Mouse (Mus musculus) limb, embryonic 15.5 days (tissue): ENCODE results near the gene Gm3285. TPM values are rescaled to one million over a fixed set of nuclear protein-coding genes. Genes with fewer than 3 reads are reported as not detected.

Experiments
- ATAC-seq: fragments of 200-750 bp; cut with Nextera tagmentation; 2 replicates; pipeline ENCODE4 v1.8.0; 2017; ENCODE audit warnings: low read depth, moderate TSS enrichment; ENCODE audit not compliant: insufficient number of reproducible peaks, low FRiP score, low TSS enrichment
- H3K27ac ChIP-seq: fragments of 300-500 bp; sonication (generic); 2 replicates; pipeline ENCODE4 v1.5.1; 2015; ENCODE audit warnings: moderate library complexity, mild to moderate bottlenecking, inconsistent platforms
- H3K27me3 ChIP-seq: fragments of 300-500 bp; sonication (generic); 2 replicates; pipeline ENCODE4 v1.6.1; 2015; ENCODE audit warnings: inconsistent platforms
- H3K36me3 ChIP-seq: fragments of 300-500 bp; sonication (generic); 2 replicates; pipeline ENCODE4 v1.6.1; 2015; ENCODE audit warnings: inconsistent platforms
- H3K4me1 ChIP-seq: fragments of 300-500 bp; sonication (generic); 2 replicates; pipeline ENCODE4 v1.6.1; 2015; ENCODE audit warnings: inconsistent platforms
- H3K4me2 ChIP-seq: fragments of 300-500 bp; sonication (generic); 2 replicates; pipeline ENCODE4 v1.6.1; 2015; ENCODE audit warnings: mild to moderate bottlenecking, inconsistent platforms
- H3K4me3 ChIP-seq: fragments of 300-500 bp; sonication (generic); 2 replicates; pipeline ENCODE4 v1.5.1; 2015; ENCODE audit warnings: mild to moderate bottlenecking, inconsistent platforms
- H3K9ac ChIP-seq: fragments of 300-500 bp; sonication (generic); 2 replicates; pipeline ENCODE4 v1.6.1; 2015; ENCODE audit warnings: inconsistent platforms
- H3K9me3 ChIP-seq: fragments of 300-500 bp; sonication (generic); 2 replicates; pipeline ENCODE4 v1.6.1; 2016; ENCODE audit warnings: inconsistent platforms
- WGBS: fragments of 180-500 bp; shearing (Covaris S2); methylation state at CpG from one replicate; pipeline ENCODE4 v1.1.7; 2015; 5-methylcytosine and 5-hydroxymethylcytosine counted together
- polyA plus RNA-seq: library from polyadenylated mRNA; unstranded; fragments of >200 nt; fragmentation: Nextera tagmentation; extraction: Ambion mirVana; gene quantifications from 2 replicates; pipeline ENCODE4 v1.2.1, GENCODE M21; 2015

Gene Gm3285
- polyA plus RNA-seq, 1 experiment from 2014 or later: not detected

DNA sequence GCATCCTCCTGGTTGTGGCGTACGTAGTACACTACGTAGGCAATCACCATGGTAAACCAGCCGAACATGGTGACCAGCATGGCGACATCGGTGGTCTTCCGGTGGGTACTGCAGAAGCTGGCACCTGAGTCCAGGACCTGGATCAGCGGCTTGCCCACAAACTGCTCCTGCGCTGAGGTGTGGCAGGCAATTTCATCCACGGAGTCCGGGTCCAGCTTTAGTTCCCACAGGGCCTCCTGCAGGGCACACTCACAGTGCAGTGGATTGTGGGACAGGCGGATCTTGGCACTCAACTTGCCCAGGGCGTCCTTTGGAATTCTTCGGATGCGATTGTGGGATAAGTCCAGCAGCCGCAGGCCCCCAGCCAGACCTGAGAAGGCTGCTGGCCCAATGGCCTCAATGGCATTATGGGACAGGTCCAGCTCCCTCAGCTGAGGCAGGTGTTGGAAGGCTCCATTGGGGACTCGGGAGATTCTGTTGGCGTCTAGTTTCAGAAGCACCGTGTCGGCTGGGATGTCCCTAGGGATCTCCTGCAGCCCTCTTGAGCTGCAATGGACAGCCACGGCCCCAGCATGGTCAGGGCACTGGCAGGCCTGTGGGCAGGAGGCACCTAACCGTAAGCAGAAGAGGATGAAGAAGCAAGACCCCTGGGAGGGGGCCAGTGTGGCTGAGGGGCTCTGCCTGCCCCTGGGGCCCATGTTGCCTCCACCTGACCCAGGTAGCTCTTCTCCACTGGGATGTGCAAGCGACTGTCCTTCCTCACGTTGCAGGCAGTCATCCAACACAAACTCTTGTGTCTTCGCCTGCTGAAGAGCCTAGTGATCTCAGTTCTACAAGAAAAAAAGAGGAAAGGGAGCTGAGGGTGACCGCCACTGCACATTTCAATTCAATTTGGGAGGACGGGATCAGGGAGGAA lies 39.4 kb downstream of the Gm3285 start:
- Histone ChIP-seq H3K4me3 (peak overlapping the region; percentile 62), H3K27me3 (0 out of 2 replicates have a peak, but pooled peaks cover 6% of the 10 kb centered on the region), H3K36me3 (no peaks in the 10 kb centered on the region), H3K4me2 (peak overlapping the region; percentile 89), H3K9me3 (no peaks in the 10 kb centered on the region), H3K9ac (no peak overlapping the region), H3K27ac (no peak overlapping the region), H3K4me1 (peaks cover 20% of the 10 kb centered on the region)
- 84% methylated on average over 27 of the region's 27 CpGs for WGBS
- ATAC-seq: no peak

DNA sequence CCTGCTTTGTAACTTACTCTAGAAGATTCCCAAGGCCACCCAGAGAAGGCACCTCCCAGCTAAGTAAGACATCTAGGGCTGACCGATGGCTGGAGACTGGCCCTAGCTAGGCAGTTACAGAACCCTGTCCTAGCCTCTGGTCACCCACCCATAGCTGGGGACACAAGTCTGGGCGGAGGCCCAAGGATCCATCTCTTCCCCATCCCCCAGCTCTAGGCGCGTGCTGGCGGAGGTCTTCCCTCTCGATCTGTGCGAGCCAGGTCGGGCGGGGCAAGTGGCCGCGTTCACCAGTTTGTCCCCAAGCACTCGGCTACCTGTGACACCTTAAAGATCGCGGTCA lies 40.1 kb downstream of the Gm3285 start:
- peak overlapping the region; percentile 49 for H3K9ac ChIP-seq
- 2% methylated on average over 14 of the region's 14 CpGs for WGBS
- H3K27me3 ChIP-seq: 0 out of 2 replicates have a peak, but pooled peaks cover 6% of the 10 kb centered on the region
- H3K4me3 ChIP-seq: peak overlapping the region; percentile 62
- no peaks in the 10 kb centered on the region for H3K36me3 ChIP-seq
- H3K4me2 ChIP-seq: peak overlapping the region; percentile 89
- peak; percentile 45; the same call in 1 of the 2 replicates for ATAC-seq
- H3K27ac ChIP-seq: no peak overlapping the region
- no peaks in the 10 kb centered on the region for H3K9me3 ChIP-seq
- peaks cover 20% of the 10 kb centered on the region for H3K4me1 ChIP-seq

DNA sequence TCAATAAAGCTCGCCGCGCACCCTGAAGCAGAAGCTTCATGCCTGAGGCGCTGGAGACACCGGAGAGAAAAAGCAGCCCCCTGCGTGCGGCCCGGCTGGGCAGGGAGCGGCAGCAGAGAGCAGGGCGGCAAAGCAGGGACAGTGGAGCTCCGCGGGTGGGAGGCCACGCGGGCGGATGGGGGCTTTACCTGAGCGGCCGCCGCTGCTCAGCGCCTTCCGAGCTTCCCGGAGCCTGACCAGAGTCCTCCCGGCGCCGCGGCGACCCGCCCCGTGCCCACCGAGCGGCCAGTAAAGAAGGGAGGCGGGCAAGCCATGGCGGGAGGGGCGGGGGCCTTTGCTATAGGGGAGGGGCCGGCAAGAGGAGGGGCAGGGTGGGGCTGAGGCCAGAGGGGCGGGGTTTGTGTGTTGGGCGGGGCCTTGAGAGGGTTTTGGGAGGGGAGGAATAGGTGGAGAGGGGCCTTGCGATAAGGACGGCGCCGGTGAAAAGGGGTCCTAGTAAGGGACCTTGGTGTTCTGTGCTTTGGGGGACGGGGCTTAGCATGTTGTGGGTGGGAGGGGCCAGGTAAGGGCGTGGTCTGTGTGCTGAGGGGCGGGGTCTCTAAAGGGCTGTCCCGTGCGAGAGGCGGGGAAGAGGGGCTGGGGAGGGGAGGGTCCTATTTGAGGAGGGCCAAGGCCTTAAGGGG lies 40.6 kb downstream of the Gm3285 start, which contains the start of gene Lrrc3:
Lrrc3 (minus strand) TSS at position 326 of the 683 bp plus-strand sequence.
- Histone ChIP-seq H3K4me3 (peak within 1 kb of the TSS; percentile 62), H3K4me1 (peaks cover 20% of the 10 kb centered on the region), H3K36me3 (no peaks in the 10 kb centered on the region), H3K9me3 (no peaks in the 10 kb centered on the region), H3K9ac (peak within 1 kb of the TSS; percentile 49), H3K27ac (no peak within 1 kb of the TSS), H3K4me2 (peak within 1 kb of the TSS; percentile 89), H3K27me3 (0 out of 2 replicates have a peak, but pooled peaks cover 6% of the 10 kb centered on the region)
- WGBS: under 1% methylated on average over 34 of the region's 46 CpGs
- ATAC-seq: peak; percentile 60

DNA sequence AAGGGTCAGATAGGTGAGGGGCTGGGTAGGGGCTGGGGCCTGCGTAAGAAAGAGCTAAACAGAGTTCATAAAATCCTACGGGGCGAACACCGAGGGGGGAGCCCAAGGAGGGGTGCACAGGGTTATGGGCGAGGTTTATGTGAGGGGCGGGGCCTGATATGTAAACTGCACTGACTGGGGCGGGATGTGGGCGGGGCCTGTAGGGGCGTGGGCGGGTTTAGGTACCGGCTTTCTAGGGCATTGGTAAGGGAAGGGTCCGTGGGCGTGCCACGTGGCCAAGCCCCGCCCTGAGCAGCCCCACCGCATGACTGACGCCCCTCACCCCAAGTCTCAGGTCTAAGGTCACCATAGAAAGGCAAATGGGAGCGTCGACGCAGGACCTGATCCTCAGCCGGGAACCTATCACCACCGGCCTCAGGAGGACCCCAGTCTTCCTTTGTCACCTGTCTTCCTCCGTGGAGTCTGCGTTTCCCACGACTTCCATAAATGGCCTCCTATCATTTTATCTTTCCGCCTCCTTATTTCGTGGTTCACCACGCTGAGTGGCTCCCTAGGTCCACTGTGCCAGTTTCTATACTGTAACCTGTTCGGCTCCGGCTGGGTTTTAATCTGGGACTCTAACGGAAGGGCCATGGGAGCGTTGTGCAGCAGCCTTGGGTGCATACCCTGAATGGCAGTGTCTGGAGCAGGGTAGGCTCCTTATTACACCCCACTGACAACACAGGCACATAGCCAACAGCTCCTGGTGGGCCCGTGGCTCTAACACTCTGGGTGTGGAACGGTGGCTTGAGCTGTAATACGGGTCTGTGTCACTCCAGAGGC lies 41.3 kb downstream of the Gm3285 start:
- no peak overlapping the region for H3K27ac ChIP-seq
- no peaks in the 10 kb centered on the region for H3K36me3 ChIP-seq
- H3K9ac ChIP-seq: no peak overlapping the region
- WGBS: 8% methylated on average over 35 of the region's 35 CpGs
- ATAC-seq: peak; percentile 67
- H3K4me1 ChIP-seq: peaks cover 20% of the 10 kb centered on the region
- peak overlapping the region; percentile 62 for H3K4me3 ChIP-seq
- H3K4me2 ChIP-seq: peak overlapping the region; percentile 89
- H3K27me3 ChIP-seq: 0 out of 2 replicates have a peak, but pooled peaks cover 6% of the 10 kb centered on the region
- H3K9me3 ChIP-seq: no peaks in the 10 kb centered on the region

Other genes with a start within 250 kb of the Gm3285 start
- 99.8 and 127 TPM in 2 replicates for gene Ube2g2, start 239.7 kb upstream of the Gm3285 start, polyA plus RNA-seq
- gene Tspear, start 175.4 kb upstream of the Gm3285 start, polyA plus RNA-seq: 2.1 and 2.8 TPM in 2 replicates
- not detected in 2 replicates for gene Gm19402, start 171.2 kb upstream of the Gm3285 start, polyA plus RNA-seq
- not detected in 2 replicates for gene Gm9508, start 164.7 kb upstream of the Gm3285 start, polyA plus RNA-seq
- not detected in 2 replicates for gene Gm10272, start 155.3 kb upstream of the Gm3285 start, polyA plus RNA-seq
- gene Gm10024, start 150.5 kb upstream of the Gm3285 start, polyA plus RNA-seq: 1.2 and 1.4 TPM in 2 replicates
- not detected in 2 replicates for gene Gm10142, start 146.2 kb upstream of the Gm3285 start, polyA plus RNA-seq
- 0.29 TPM in 1 of 2 replicates, not detected in the other for gene Krtap12-1, start 141.4 kb upstream of the Gm3285 start, polyA plus RNA-seq
- gene Gm10100, start 135.5 kb upstream of the Gm3285 start, polyA plus RNA-seq: not detected in 2 replicates
- gene Gm18596, start 119.3 kb upstream of the Gm3285 start, polyA plus RNA-seq: not detected in 2 replicates
- not detected in 2 replicates for gene Gm9736, start 110.6 kb upstream of the Gm3285 start, polyA plus RNA-seq
- not detected in 2 replicates for gene Gm3233, start 102.3 kb upstream of the Gm3285 start, polyA plus RNA-seq
- gene Gm3238, start 90.7 kb upstream of the Gm3285 start, polyA plus RNA-seq: not detected in 2 replicates
- gene Gm7138, start 85.0 kb upstream of the Gm3285 start, polyA plus RNA-seq: not detected in 2 replicates
- gene Gm3250, start 79.4 kb upstream of the Gm3285 start, polyA plus RNA-seq: not detected in 2 replicates
- gene Gm7137, start 73.8 kb upstream of the Gm3285 start, polyA plus RNA-seq: not detected in 2 replicates
- not detected in 2 replicates for gene Gm9639, start 66.9 kb upstream of the Gm3285 start, polyA plus RNA-seq
- not detected in 2 replicates for gene Gm19668, start 62.8 kb upstream of the Gm3285 start, polyA plus RNA-seq
- not detected in 2 replicates for gene Gm9507, start 50.1 kb upstream of the Gm3285 start, polyA plus RNA-seq
- gene Gm2696, start 47.3 kb upstream of the Gm3285 start, polyA plus RNA-seq: not detected in 2 replicates
- gene Krtap10-4, start 34.9 kb upstream of the Gm3285 start, polyA plus RNA-seq: not detected in 2 replicates
- 0.17 TPM in 1 of 2 replicates, not detected in the other for gene Krtap10-10, start 26.0 kb upstream of the Gm3285 start, polyA plus RNA-seq
- not detected in 2 replicates for gene Gm36176, start 15.2 kb upstream of the Gm3285 start, polyA plus RNA-seq
- not detected in 2 replicates for gene Gm10318, start 9.1 kb upstream of the Gm3285 start, polyA plus RNA-seq
- 3.8 and 4.0 TPM in 2 replicates for gene Lrrc3, start 40.6 kb downstream of the Gm3285 start, polyA plus RNA-seq
- 0.50 and 0.51 TPM in 2 replicates for gene Trpm2, start 108.6 kb downstream of the Gm3285 start, polyA plus RNA-seq
- gene 1810043G02Rik, start 116.5 kb downstream of the Gm3285 start, polyA plus RNA-seq: 23.7 and 24.2 TPM in 2 replicates
- gene Pfkl, start 148.1 kb downstream of the Gm3285 start, polyA plus RNA-seq: 164 and 168 TPM in 2 replicates
- 0.58 TPM in 2 replicates for gene Dnmt3l, start 180.0 kb downstream of the Gm3285 start, polyA plus RNA-seq
- gene Aire, start 181.6 kb downstream of the Gm3285 start, polyA plus RNA-seq: 0.28 and 0.29 TPM in 2 replicates
- 7.2 and 7.3 TPM in 2 replicates for gene Icosl, start 207.3 kb downstream of the Gm3285 start, polyA plus RNA-seq